Mouse (Mus musculus): ENCODE results near the gene Akap2. TPM values are rescaled to one million over a fixed set of nuclear protein-coding genes. Genes with fewer than 3 reads are reported as not detected.

Akap2 gene
- polyA plus RNA-seq, 1 experiment from 2014 or later = 5.6 TPM

- 86% methylated on average over 10 of the region's 10 CpGs for WGBS
- DNase-seq (ENCODE audit: low spot score) = no peak
Measured at GRCm38 (mm10) chr4:57892001-57892586, 174.6 kb downstream of the Akap2 start.

GRCm38 (mm10) chr4:57895140-57895539 is 177.7 kb downstream of the Akap2 start:
- Histone ChIP-seq H3K27me3 (replicated peaks; ENCODE audit: control insufficient read depth, insufficient read depth, low read length) (no peaks in the 10 kb centered on the region), H3K27ac (ENCODE audit: low read depth, low read length) (no peak overlapping the region), H3K4me2 (no peak overlapping the region), H3K36me3 (ENCODE audit: control insufficient read depth, insufficient read depth, low read length) (no peaks in the 10 kb centered on the region), H3K4me3 (ENCODE audit: low read depth, low read length) (no peak overlapping the region), H3K4me1 (replicated peaks; ENCODE audit: control insufficient read depth, insufficient read depth, low read length) (no peaks in the 10 kb centered on the region), H3K9me3 (ENCODE audit: control insufficient read depth, low read length) (no peaks in the 10 kb centered on the region), H3K9ac (ENCODE audit: low read depth, low read length) (no peak overlapping the region)
- no peak for ATAC-seq (replicated peaks; ENCODE audit: low FRiP score)
- no peak for DNase-seq (ENCODE audit: low spot score)
- 56% methylated on average over 5 of the region's 5 CpGs for WGBS

More at GRCm38 (mm10) chr4:57892001-57892586, 174.6 kb downstream of the Akap2 start:
- no peak overlapping the region for H3K4me3 ChIP-seq (ENCODE audit: low read depth, low read length)
- no peaks in the 10 kb centered on the region for H3K9me3 ChIP-seq (ENCODE audit: control insufficient read depth, low read length)
- no peak overlapping the region for H3K9ac ChIP-seq (ENCODE audit: low read depth, low read length)
- no peak for ATAC-seq (replicated peaks; ENCODE audit: low FRiP score)
- H3K36me3 ChIP-seq (ENCODE audit: control insufficient read depth, insufficient read depth, low read length) = no peaks in the 10 kb centered on the region
- no peaks in the 10 kb centered on the region for H3K4me1 ChIP-seq (replicated peaks; ENCODE audit: control insufficient read depth, insufficient read depth, low read length)
- H3K4me2 ChIP-seq = no peak overlapping the region
- H3K27me3 ChIP-seq (replicated peaks; ENCODE audit: control insufficient read depth, insufficient read depth, low read length) = no peaks in the 10 kb centered on the region
- H3K27ac ChIP-seq (ENCODE audit: low read depth, low read length) = no peak overlapping the region

- no peak for DNase-seq (ENCODE audit: low spot score)
- Histone ChIP-seq H3K4me2 (no peak overlapping the region), H3K4me1 (replicated peaks; ENCODE audit: control insufficient read depth, insufficient read depth, low read length) (no peaks in the 10 kb centered on the region), H3K9ac (ENCODE audit: low read depth, low read length) (no peak overlapping the region), H3K36me3 (ENCODE audit: control insufficient read depth, insufficient read depth, low read length) (no peaks in the 10 kb centered on the region), H3K27me3 (replicated peaks; ENCODE audit: control insufficient read depth, insufficient read depth, low read length) (no peaks in the 10 kb centered on the region), H3K9me3 (ENCODE audit: control insufficient read depth, low read length) (no peaks in the 10 kb centered on the region), H3K27ac (ENCODE audit: low read depth, low read length) (no peak overlapping the region), H3K4me3 (ENCODE audit: low read depth, low read length) (no peak overlapping the region)
- no peak for ATAC-seq (replicated peaks; ENCODE audit: low FRiP score)
- 58% methylated on average over 6 of the region's 6 CpGs for WGBS
Measured at GRCm38 (mm10) chr4:57895902-57896301, 178.4 kb downstream of the Akap2 start.

GRCm38 (mm10) chr4:57896631-57897030 is 179.2 kb downstream of the Akap2 start:
- DNase-seq (ENCODE audit: low spot score) (no peak), ATAC-seq (replicated peaks; ENCODE audit: low FRiP score) (no peak)
- H3K36me3 ChIP-seq (ENCODE audit: control insufficient read depth, insufficient read depth, low read length) = no peaks in the 10 kb centered on the region
- H3K9me3 ChIP-seq (ENCODE audit: control insufficient read depth, low read length) = no peaks in the 10 kb centered on the region
- H3K4me1 ChIP-seq (replicated peaks; ENCODE audit: control insufficient read depth, insufficient read depth, low read length) = no peaks in the 10 kb centered on the region
- H3K9ac ChIP-seq (ENCODE audit: low read depth, low read length) = no peak overlapping the region
- no peak overlapping the region for H3K4me2 ChIP-seq
- H3K27ac ChIP-seq (ENCODE audit: low read depth, low read length) = no peak overlapping the region
- H3K27me3 ChIP-seq (replicated peaks; ENCODE audit: control insufficient read depth, insufficient read depth, low read length) = no peaks in the 10 kb centered on the region
- no peak overlapping the region for H3K4me3 ChIP-seq (ENCODE audit: low read depth, low read length)
- WGBS = 87% methylated on average over 3 of the region's 3 CpGs

- Histone ChIP-seq H3K36me3 (ENCODE audit: control insufficient read depth, insufficient read depth, low read length) (no peaks in the 10 kb centered on the region), H3K27ac (ENCODE audit: low read depth, low read length) (no peak overlapping the region), H3K9ac (ENCODE audit: low read depth, low read length) (no peak overlapping the region), H3K27me3 (replicated peaks; ENCODE audit: control insufficient read depth, insufficient read depth, low read length) (no peaks in the 10 kb centered on the region), H3K9me3 (ENCODE audit: control insufficient read depth, low read length) (no peaks in the 10 kb centered on the region), H3K4me3 (ENCODE audit: low read depth, low read length) (no peak overlapping the region), H3K4me2 (no peak overlapping the region), H3K4me1 (replicated peaks; ENCODE audit: control insufficient read depth, insufficient read depth, low read length) (no peaks in the 10 kb centered on the region)
- DNase-seq (ENCODE audit: low spot score) (no peak), ATAC-seq (replicated peaks; ENCODE audit: low FRiP score) (no peak)
- 12% methylated on average over 4 of the region's 4 CpGs for WGBS
Measured at GRCm38 (mm10) chr4:57901210-57901609, 183.8 kb downstream of the Akap2 start.

- ATAC-seq (replicated peaks; ENCODE audit: low FRiP score) = no peak
- H3K9ac ChIP-seq (ENCODE audit: low read depth, low read length) = no peak overlapping the region
- no peaks in the 10 kb centered on the region for H3K27me3 ChIP-seq (replicated peaks; ENCODE audit: control insufficient read depth, insufficient read depth, low read length)
- no peak overlapping the region for H3K4me3 ChIP-seq (ENCODE audit: low read depth, low read length)
- no peaks in the 10 kb centered on the region for H3K9me3 ChIP-seq (ENCODE audit: control insufficient read depth, low read length)
- WGBS = 57% methylated on average over 5 of the region's 5 CpGs
- H3K36me3 ChIP-seq (ENCODE audit: control insufficient read depth, insufficient read depth, low read length) = no peaks in the 10 kb centered on the region
- no peak overlapping the region for H3K27ac ChIP-seq (ENCODE audit: low read depth, low read length)
- DNase-seq (ENCODE audit: low spot score) = no peak
- H3K4me2 ChIP-seq = no peak overlapping the region
- H3K4me1 ChIP-seq (replicated peaks; ENCODE audit: control insufficient read depth, insufficient read depth, low read length) = no peaks in the 10 kb centered on the region
Measured at GRCm38 (mm10) chr4:57902619-57903018, 185.2 kb downstream of the Akap2 start.

GRCm38 (mm10) chr4:57904211-57904610 is 186.8 kb downstream of the Akap2 start:
- no peak overlapping the region for H3K9ac ChIP-seq (ENCODE audit: low read depth, low read length)
- no peaks in the 10 kb centered on the region for H3K4me1 ChIP-seq (replicated peaks; ENCODE audit: control insufficient read depth, insufficient read depth, low read length)
- ATAC-seq (replicated peaks; ENCODE audit: low FRiP score) (no peak), DNase-seq (ENCODE audit: low spot score) (peak; percentile 55)
- H3K36me3 ChIP-seq (ENCODE audit: control insufficient read depth, insufficient read depth, low read length) = no peaks in the 10 kb centered on the region
- no peaks in the 10 kb centered on the region for H3K27me3 ChIP-seq (replicated peaks; ENCODE audit: control insufficient read depth, insufficient read depth, low read length)
- H3K4me2 ChIP-seq = no peak overlapping the region
- 11% methylated on average over 5 of the region's 5 CpGs for WGBS
- no peak overlapping the region for H3K4me3 ChIP-seq (ENCODE audit: low read depth, low read length)
- no peaks in the 10 kb centered on the region for H3K9me3 ChIP-seq (ENCODE audit: control insufficient read depth, low read length)
- no peak overlapping the region for H3K27ac ChIP-seq (ENCODE audit: low read depth, low read length)

- Histone ChIP-seq H3K27ac (ENCODE audit: low read depth, low read length) (no peak overlapping the region), H3K4me3 (ENCODE audit: low read depth, low read length) (no peak overlapping the region), H3K27me3 (replicated peaks; ENCODE audit: control insufficient read depth, insufficient read depth, low read length) (no peaks in the 10 kb centered on the region), H3K9ac (ENCODE audit: low read depth, low read length) (no peak overlapping the region), H3K4me2 (no peak overlapping the region), H3K9me3 (ENCODE audit: control insufficient read depth, low read length) (no peaks in the 10 kb centered on the region), H3K4me1 (replicated peaks; ENCODE audit: control insufficient read depth, insufficient read depth, low read length) (no peaks in the 10 kb centered on the region), H3K36me3 (ENCODE audit: control insufficient read depth, insufficient read depth, low read length) (no peaks in the 10 kb centered on the region)
- 29% methylated on average over 9 of the region's 9 CpGs for WGBS
- DNase-seq (ENCODE audit: low spot score) (no peak), ATAC-seq (replicated peaks; ENCODE audit: low FRiP score) (no peak)
Measured at GRCm38 (mm10) chr4:57904638-57905037, 187.2 kb downstream of the Akap2 start.

GRCm38 (mm10) chr4:57906708-57907107 is 189.3 kb downstream of the Akap2 start:
- Histone ChIP-seq H3K27me3 (replicated peaks; ENCODE audit: control insufficient read depth, insufficient read depth, low read length) (no peaks in the 10 kb centered on the region), H3K4me3 (ENCODE audit: low read depth, low read length) (no peak overlapping the region), H3K4me1 (replicated peaks; ENCODE audit: control insufficient read depth, insufficient read depth, low read length) (no peaks in the 10 kb centered on the region), H3K9ac (ENCODE audit: low read depth, low read length) (no peak overlapping the region), H3K36me3 (ENCODE audit: control insufficient read depth, insufficient read depth, low read length) (no peaks in the 10 kb centered on the region), H3K27ac (ENCODE audit: low read depth, low read length) (no peak overlapping the region), H3K4me2 (no peak overlapping the region), H3K9me3 (ENCODE audit: control insufficient read depth, low read length) (no peaks in the 10 kb centered on the region)
- DNase-seq (ENCODE audit: low spot score) = no peak
- 56% methylated on average over 2 of the region's 2 CpGs for WGBS
- no peak for ATAC-seq (replicated peaks; ENCODE audit: low FRiP score)

All from liver, embryonic 11.5 days (tissue).